Mouse (Mus musculus): ENCODE data around the gene Noct. TPM values are rescaled to one million over a fixed set of nuclear protein-coding genes. Genes with fewer than 3 reads are reported as not detected.

The Noct gene
- polyA plus RNA-seq, 1 experiment: not detected

- 84% methylated on average over 10 of the region's 10 CpGs for WGBS
- Histone ChIP-seq H3K4me3 (ENCODE audit: insufficient read depth, low read depth, low read length) (peak overlapping the region; percentile 25), H3K27ac (ENCODE audit: insufficient read depth, low read depth, low read length) (no peak overlapping the region), H3K4me1 (ENCODE audit: control insufficient read depth, insufficient read depth, low read length) (peaks cover 23% of the 10 kb centered on the region)
- TF ChIP-seq CTCF (IDR thresholded peaks at IDR 0.05; ENCODE audit: insufficient read depth, low read depth, low read length) (no peak), POLR2A (IDR thresholded peaks at IDR 0.05; ENCODE audit: insufficient read depth, low read depth, low read length) (no peak)
Measured at GRCm38 (mm10) chr3:51225979-51226378, 1.7 kb downstream of the Noct start.

GRCm38 (mm10) chr3:51226601-51227000, 2.4 kb downstream of the Noct start:
- Histone ChIP-seq H3K4me1 (ENCODE audit: control insufficient read depth, insufficient read depth, low read length) (peaks cover 25% of the 10 kb centered on the region), H3K4me3 (ENCODE audit: insufficient read depth, low read depth, low read length) (peak overlapping the region; percentile 25), H3K27ac (ENCODE audit: insufficient read depth, low read depth, low read length) (no peak overlapping the region)
- 68% methylated on average over 3 of the region's 3 CpGs for WGBS
- TF ChIP-seq CTCF (IDR thresholded peaks at IDR 0.05; ENCODE audit: insufficient read depth, low read depth, low read length) (no peak), POLR2A (IDR thresholded peaks at IDR 0.05; ENCODE audit: insufficient read depth, low read depth, low read length) (no peak)

- Histone ChIP-seq H3K27ac (ENCODE audit: insufficient read depth, low read depth, low read length) (peak overlapping the region; percentile 10; the same call in 1 of the 2 replicates), H3K4me3 (ENCODE audit: insufficient read depth, low read depth, low read length) (no peak overlapping the region), H3K4me1 (ENCODE audit: control insufficient read depth, insufficient read depth, low read length) (peaks cover 25% of the 10 kb centered on the region)
- 65% methylated on average over 10 of the region's 10 CpGs for WGBS
- TF ChIP-seq POLR2A (IDR thresholded peaks at IDR 0.05; ENCODE audit: insufficient read depth, low read depth, low read length): no peak
- 0 out of 2 replicates have a peak, but pooled peaks have one; percentile 18 for TF ChIP-seq CTCF (IDR thresholded peaks at IDR 0.05; ENCODE audit: insufficient read depth, low read depth, low read length)
Measured at GRCm38 (mm10) chr3:51228038-51228820, 4.0 kb downstream of the Noct start.

DNA sequence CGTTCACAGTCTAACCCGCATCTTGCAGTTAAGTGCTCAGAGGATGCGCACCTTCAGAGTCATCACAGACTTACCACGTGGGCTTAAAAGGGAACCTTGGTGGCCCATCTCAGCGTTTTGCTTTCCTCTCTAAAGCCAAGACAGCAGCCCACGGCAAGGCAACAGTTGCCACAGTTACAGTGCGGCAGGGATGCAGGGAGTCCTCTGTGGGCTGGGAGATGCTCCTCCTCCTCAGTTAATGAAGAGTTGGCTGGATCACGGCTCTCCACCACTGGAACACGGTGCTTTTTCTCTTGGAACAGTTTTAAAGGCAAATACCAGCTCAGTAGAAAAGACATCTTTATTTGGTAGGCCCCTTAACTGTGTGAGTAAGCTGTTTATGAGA, 4.6 kb downstream of the Noct start:
- no peak overlapping the region for H3K4me3 ChIP-seq (ENCODE audit: insufficient read depth, low read depth, low read length)

DNA sequence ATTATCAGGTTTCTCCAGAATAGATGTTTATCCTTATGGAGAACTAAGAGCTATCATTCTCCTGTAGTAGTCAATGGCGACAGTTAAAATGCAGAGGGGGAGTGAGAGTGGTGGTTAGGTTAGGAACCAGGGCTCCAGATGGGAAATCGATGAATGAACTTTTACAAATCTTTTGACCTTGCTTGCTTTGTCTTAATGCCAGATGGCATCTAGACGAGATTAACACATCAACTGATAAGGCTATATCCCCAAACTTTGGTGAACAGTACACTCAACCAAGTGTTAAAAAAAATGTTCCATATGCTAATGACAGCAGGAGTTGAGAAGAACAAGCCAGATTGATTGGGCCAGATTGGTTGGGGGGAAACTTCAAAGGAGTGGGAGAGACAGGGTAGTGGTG, 5.0 kb downstream of the Noct start:
- TF ChIP-seq POLR2A (IDR thresholded peaks at IDR 0.05; ENCODE audit: insufficient read depth, low read depth, low read length) (no peak), CTCF (IDR thresholded peaks at IDR 0.05; ENCODE audit: insufficient read depth, low read depth, low read length) (no peak)
- H3K4me1 ChIP-seq (ENCODE audit: control insufficient read depth, insufficient read depth, low read length): peaks cover 23% of the 10 kb centered on the region
- H3K4me3 ChIP-seq (ENCODE audit: insufficient read depth, low read depth, low read length): no peak overlapping the region
- WGBS: 24% methylated on average over 3 of the region's 3 CpGs
- H3K27ac ChIP-seq (ENCODE audit: insufficient read depth, low read depth, low read length): no peak overlapping the region

More for the DNA sequence above, 4.6 kb downstream of the Noct start:
- Histone ChIP-seq H3K4me1 (ENCODE audit: control insufficient read depth, insufficient read depth, low read length) (peaks cover 25% of the 10 kb centered on the region), H3K27ac (ENCODE audit: insufficient read depth, low read depth, low read length) (peak overlapping the region; percentile 10; the same call in 1 of the 2 replicates)
- no peak for TF ChIP-seq POLR2A (IDR thresholded peaks at IDR 0.05; ENCODE audit: insufficient read depth, low read depth, low read length)
- TF ChIP-seq CTCF (IDR thresholded peaks at IDR 0.05; ENCODE audit: insufficient read depth, low read depth, low read length): no peak
- 14% methylated on average over 9 of the region's 9 CpGs for WGBS

DNA sequence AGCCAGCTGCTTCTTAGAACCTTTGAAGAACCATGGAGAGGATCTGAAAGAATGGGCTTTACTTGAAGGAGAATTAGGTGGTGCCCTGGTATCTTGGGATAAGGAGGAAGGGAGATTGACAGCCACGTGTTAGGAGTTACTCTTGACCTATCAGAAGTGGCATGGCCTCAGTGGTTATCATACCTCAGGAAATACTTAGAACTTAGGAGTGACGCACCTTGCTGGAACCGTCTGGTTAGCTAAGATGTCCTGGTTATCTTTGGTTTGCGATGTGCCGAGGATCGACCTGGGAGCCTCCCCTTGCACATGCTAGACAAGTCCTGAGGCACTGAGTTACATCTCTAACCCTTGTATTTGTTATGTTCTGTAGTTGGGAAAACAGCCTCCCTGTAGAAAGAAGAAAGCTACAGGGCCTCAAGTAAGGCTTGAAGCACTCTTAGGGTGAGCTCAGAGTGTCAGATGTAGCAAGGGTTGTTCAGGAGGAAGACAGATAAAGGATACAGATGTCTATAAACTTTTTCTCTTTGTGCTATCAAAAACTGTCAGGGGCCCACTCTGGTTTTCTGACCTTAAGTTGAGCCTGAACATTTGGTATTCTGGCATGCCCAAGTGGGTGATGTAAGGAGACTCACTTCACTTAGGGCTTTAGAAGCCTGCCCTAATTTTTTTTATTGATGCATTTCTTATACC, 6.0 kb downstream of the Noct start:
- peaks cover 23% of the 10 kb centered on the region for H3K4me1 ChIP-seq (ENCODE audit: control insufficient read depth, insufficient read depth, low read length)
- no peak overlapping the region for H3K27ac ChIP-seq (ENCODE audit: insufficient read depth, low read depth, low read length)
- WGBS: 96% methylated on average over 6 of the region's 6 CpGs
- no peak overlapping the region for H3K4me3 ChIP-seq (ENCODE audit: insufficient read depth, low read depth, low read length)
- no peak for TF ChIP-seq CTCF (IDR thresholded peaks at IDR 0.05; ENCODE audit: insufficient read depth, low read depth, low read length)
- TF ChIP-seq POLR2A (IDR thresholded peaks at IDR 0.05; ENCODE audit: insufficient read depth, low read depth, low read length): no peak

DNA sequence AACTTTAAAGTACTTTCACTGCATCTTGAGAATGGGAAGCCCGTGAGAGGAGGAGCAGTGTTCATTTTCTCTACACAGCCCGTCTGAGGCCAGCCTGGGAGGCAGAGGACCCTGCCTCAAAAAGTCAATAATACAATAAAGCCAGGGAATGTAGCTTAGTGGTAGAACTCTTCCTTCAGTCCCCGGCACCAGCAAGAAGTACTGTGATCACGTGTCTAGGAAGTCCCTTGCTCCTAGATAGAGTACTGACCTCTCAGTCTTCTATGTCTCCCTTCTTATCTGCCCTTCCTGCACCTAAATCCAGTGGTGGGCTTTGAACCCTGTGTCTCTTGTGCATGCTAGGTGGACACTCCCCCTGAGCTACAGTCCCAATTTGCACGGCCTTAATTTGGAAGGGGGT, 6.6 kb downstream of the Noct start:
- H3K4me3 ChIP-seq (ENCODE audit: insufficient read depth, low read depth, low read length): no peak overlapping the region
- H3K4me1 ChIP-seq (ENCODE audit: control insufficient read depth, insufficient read depth, low read length): peaks cover 23% of the 10 kb centered on the region
- 83% methylated on average over 5 of the region's 5 CpGs for WGBS
- TF ChIP-seq POLR2A (IDR thresholded peaks at IDR 0.05; ENCODE audit: insufficient read depth, low read depth, low read length): no peak
- no peak for TF ChIP-seq CTCF (IDR thresholded peaks at IDR 0.05; ENCODE audit: insufficient read depth, low read depth, low read length)
- no peak overlapping the region for H3K27ac ChIP-seq (ENCODE audit: insufficient read depth, low read depth, low read length)

- H3K27ac ChIP-seq (ENCODE audit: insufficient read depth, low read depth, low read length): no peak overlapping the region
- 66% methylated on average over 3 of the region's 3 CpGs for WGBS
- TF ChIP-seq POLR2A (IDR thresholded peaks at IDR 0.05; ENCODE audit: insufficient read depth, low read depth, low read length): no peak
- TF ChIP-seq CTCF (IDR thresholded peaks at IDR 0.05; ENCODE audit: insufficient read depth, low read depth, low read length): no peak
- H3K4me1 ChIP-seq (ENCODE audit: control insufficient read depth, insufficient read depth, low read length): peaks cover 19% of the 10 kb centered on the region
- H3K4me3 ChIP-seq (ENCODE audit: insufficient read depth, low read depth, low read length): no peak overlapping the region
Measured at GRCm38 (mm10) chr3:51231499-51231898, 7.3 kb downstream of the Noct start.
